Mouse (Mus musculus): ENCODE data around the gene Psmd7. TPM values are rescaled to one million over a fixed set of nuclear protein-coding genes. Genes with fewer than 3 reads are reported as not detected.
"Not testable (repeated sequence)": the region's sequence is repeated elsewhere in the genome, so short reads cannot be mapped to it uniquely, and the experiment has no call there.

Gene Psmd7
- 100 to 1,000 TPM; 113 to 143 TPM for polyA plus RNA-seq (2017; shearing (Covaris generic))

GRCm38 (mm10) chr8:107587995-107588780 is at the start of gene Psmd7:
Gene Psmd7, minus strand, starts transcription at chr8:107588464.
- ATAC-seq = peak; percentile 94

DNA sequence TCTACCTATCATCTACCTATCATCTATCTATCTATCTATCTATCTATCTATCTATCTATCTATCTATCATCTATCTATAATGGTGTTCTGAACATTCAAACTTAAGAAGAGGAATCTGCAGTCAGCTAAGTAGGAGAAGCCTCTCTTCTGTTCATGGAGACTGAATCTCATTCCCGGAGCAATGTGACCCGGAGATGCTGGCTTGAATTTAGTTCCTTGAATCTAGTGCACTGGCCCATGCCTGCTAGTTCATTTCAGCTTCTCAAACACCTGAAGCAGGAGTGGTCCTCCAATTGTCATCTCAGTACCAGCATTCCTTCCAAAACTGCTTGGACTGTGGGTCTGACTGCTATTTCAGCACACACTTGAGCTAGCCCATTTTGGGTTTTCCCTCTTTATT is 45.5 kb upstream of the Psmd7 start:
- no peak for ATAC-seq

DNA sequence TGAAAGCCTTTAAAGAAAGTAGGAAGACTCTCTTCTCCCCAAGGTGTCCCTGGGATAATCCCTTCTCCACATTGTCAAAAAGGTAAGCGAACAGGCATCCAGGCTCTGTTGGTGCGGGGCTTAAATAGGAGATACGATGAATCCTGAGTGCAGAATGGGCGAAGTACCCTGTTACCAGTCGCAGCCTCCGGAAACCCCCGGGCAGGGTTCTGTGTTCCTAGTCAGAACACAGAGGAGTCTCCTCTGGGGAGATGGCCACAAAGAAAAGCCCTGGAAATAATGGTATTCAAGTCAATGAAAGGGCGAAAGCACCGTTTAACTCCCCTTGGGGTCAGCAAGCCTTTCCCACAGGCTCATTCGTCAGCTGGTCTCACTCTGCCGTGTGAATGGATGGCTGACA is 41.4 kb upstream of the Psmd7 start:
- no peak for ATAC-seq

GRCm38 (mm10) chr8:107628501-107629149 is 40.4 kb upstream of the Psmd7 start:
- ATAC-seq = no peak

DNA sequence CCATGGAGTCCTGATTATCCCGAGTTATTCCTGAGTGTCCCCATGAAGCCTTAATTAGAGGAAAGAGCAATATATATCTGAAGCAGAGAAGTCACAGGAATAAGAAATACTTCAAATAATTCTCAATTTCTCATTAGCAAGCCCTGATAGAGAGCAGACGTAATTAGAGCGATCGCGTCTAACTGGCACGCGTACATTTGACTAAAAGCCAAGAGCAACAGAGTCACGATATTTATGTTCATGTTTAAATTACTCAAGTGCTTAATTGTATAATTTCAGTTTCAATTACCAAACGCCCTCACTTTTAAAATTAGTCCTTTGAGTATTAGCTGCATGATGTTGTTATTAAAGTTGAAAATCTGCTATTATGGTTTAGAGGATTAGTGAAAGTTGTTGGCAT is 39.6 kb upstream of the Psmd7 start:
- ATAC-seq = no peak

- ATAC-seq = not testable (repeated sequence)
Measured at GRCm38 (mm10) chr8:107624301-107624700, 36.0 kb upstream of the Psmd7 start.

- no peak for ATAC-seq
Measured at GRCm38 (mm10) chr8:107621930-107622623, 33.8 kb upstream of the Psmd7 start.

GRCm38 (mm10) chr8:107621136-107621535 is 32.9 kb upstream of the Psmd7 start:
- ATAC-seq = no peak

- no peak for ATAC-seq
Measured at GRCm38 (mm10) chr8:107618499-107618898, 30.2 kb upstream of the Psmd7 start.

GRCm38 (mm10) chr8:107613411-107613810 is 25.1 kb upstream of the Psmd7 start:
- ATAC-seq = no peak

GRCm38 (mm10) chr8:107610845-107611244 is 22.6 kb upstream of the Psmd7 start:
- no peak for ATAC-seq

DNA sequence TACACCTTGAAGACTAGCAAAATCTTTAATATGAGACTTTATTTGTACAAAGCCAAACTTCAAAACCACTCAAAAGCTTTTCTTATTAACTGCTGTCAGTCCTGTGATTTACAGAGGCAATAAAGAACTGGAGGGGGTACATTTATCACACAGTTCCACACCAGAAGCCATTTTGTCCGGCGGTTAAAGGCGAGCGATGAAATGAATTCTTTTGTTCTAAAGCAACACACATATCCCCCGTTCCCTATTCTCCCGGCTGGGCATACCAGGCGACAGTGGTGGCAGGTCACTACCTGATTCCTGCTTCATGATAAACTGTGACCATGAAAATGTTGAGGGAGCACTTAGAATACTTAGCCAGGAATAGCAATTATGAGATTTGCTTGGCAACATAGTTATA is 20.5 kb upstream of the Psmd7 start:
- ATAC-seq = no peak

GRCm38 (mm10) chr8:107603026-107603425 is 14.8 kb upstream of the Psmd7 start:
- ATAC-seq = peak; percentile 36

- ATAC-seq = no peak
Measured at GRCm38 (mm10) chr8:107599691-107600090, 11.4 kb upstream of the Psmd7 start.

GRCm38 (mm10) chr8:107597731-107598130 is 9.5 kb upstream of the Psmd7 start:
- ATAC-seq = no peak

- no peak for ATAC-seq
Measured at GRCm38 (mm10) chr8:107594817-107595216, 6.6 kb upstream of the Psmd7 start.

GRCm38 (mm10) chr8:107593967-107594729 is 5.9 kb upstream of the Psmd7 start:
- ATAC-seq = no peak

GRCm38 (mm10) chr8:107587429-107587994 is 752 bp downstream of the Psmd7 start:
- ATAC-seq = peak; percentile 8

DNA sequence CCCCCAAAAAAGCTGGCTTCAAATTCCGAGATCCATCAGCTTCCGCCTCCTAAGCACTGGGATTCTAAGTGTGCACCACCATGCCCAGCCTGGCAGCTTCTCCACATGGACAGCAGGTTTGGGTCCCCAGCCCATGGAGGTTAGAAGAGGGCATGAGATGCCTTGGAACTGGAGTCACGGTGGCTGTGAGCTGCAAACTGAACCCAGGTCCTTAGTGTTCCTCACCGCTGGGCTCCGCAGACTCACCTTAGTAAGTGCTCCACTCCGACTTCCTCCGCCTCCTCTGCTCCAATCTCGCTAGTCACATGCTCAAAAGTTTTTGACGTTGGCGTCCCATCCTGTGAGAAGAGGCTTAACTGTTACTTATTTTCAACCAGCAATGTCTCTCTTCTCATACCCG is 6.1 kb downstream of the Psmd7 start:
- no peak for ATAC-seq

- ATAC-seq = no peak
Measured at GRCm38 (mm10) chr8:107581536-107581935, 6.7 kb downstream of the Psmd7 start.

DNA sequence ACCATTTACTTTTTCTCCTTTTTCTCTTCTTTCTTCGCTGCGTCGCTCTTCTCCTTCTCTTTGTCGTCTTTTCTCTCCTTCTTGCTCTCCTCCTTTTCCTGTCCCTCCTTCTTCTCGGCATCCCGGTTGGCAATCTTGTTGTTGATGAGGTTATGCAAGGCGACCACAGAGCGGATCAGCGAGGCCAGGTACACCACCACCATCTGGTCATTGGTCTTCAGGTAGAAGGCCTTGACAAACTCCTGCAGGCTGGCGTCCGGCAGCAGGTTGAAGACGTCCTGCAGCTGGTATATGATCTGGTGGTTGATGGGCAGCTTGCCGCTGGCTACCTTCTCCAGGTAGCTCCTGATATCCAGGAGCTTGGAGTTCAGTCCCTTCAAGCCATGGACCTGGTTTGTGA is 7.4 kb downstream of the Psmd7 start:
- ATAC-seq = no peak

GRCm38 (mm10) chr8:107578541-107578940 is 9.7 kb downstream of the Psmd7 start:
- ATAC-seq = no peak
